Mouse (Mus musculus) layer of hippocampus, adult 8-10 months (tissue): ENCODE data around the gene Acpp. TPM values are rescaled to one million over a fixed set of nuclear protein-coding genes. Genes with fewer than 3 reads are reported as not detected.

ENCODE experiments used
- DNase-seq, 2 experiments: peaks; one replicate each; pipeline ENCODE4 v3.0.0; 2022; ENCODE audit warnings: low spot score in 2 of 2
- total RNA-seq, 4 experiments: library from RNA; stranded (reverse); gene quantifications; 2 replicates each; pipeline ENCODE4 v1.2.4; 2022

Gene Acpp
- total RNA-seq, 4 experiments from 2014 or later, result 0.11 to 0.25 (median 0.20) TPM; not detected in 1

GRCm38 (mm10) chr9:104254408-104255180, 83.0 kb downstream of the Acpp start:
- no peak for DNase-seq

GRCm38 (mm10) chr9:104252637-104253036, 84.9 kb downstream of the Acpp start:
- DNase-seq, result no peak

- DNase-seq, result no peak
These were observed 85.9 kb downstream of the Acpp start for GRCm38 (mm10) chr9:104251687-104252086.

- DNase-seq, result no peak
These were observed 86.4 kb downstream of the Acpp start for GRCm38 (mm10) chr9:104251111-104251510.

GRCm38 (mm10) chr9:104247307-104247987, 90.1 kb downstream of the Acpp start:
- DNase-seq, result no peak

GRCm38 (mm10) chr9:104243799-104244466, 93.6 kb downstream of the Acpp start:
- DNase-seq, result no peak

- no peak for DNase-seq
These were observed 97.4 kb downstream of the Acpp start for GRCm38 (mm10) chr9:104240146-104240545.

- no peak for DNase-seq
These were observed 98.5 kb downstream of the Acpp start for GRCm38 (mm10) chr9:104239076-104239475.

Other genes starting within 250 kb of the Acpp start
- under 1 TPM in 2 of 4 experiments, not detected in 2; 0.14 to 0.67 TPM for gene Ackr4, start 210.8 kb downstream of the Acpp start, total RNA-seq
- gene Dnajc13, start 74.8 kb downstream of the Acpp start, total RNA-seq, result 10 to 100 TPM; 62.6 to 72.7 (median 69.0) TPM
- 100 to 1,000 TPM; 111 to 134 (median 121) TPM for gene Cpne4, start 209.5 kb upstream of the Acpp start, total RNA-seq